Mouse (Mus musculus) hindbrain, embryonic 11.5 days (tissue): ENCODE data around the gene Serpine1. TPM values are rescaled to one million over a fixed set of nuclear protein-coding genes. Genes with fewer than 3 reads are reported as not detected.

Experiments
- polyA plus RNA-seq: library from polyadenylated mRNA; unstranded; fragments of >200 nt; fragmentation: Nextera tagmentation; extraction: Ambion mirVana; gene quantifications from 2 replicates; pipeline ENCODE4 v1.2.1, GENCODE M21; 2014

The Serpine1 gene
- polyA plus RNA-seq, 1 experiment from 2014 or later = 0.37 TPM

Other genes with a start within 250 kb of the Serpine1 start
- 30.9 and 35.9 TPM in 2 replicates for gene Col26a1, start 189.1 kb downstream of the Serpine1 start, polyA plus RNA-seq
- 119 TPM in 2 replicates for gene Ift22, start 164.1 kb downstream of the Serpine1 start, polyA plus RNA-seq
- 340 and 348 TPM in 2 replicates for gene Fis1, start 119.0 kb downstream of the Serpine1 start, polyA plus RNA-seq
- 0.32 TPM in 1 of 2 replicates, not detected in the other for gene Cldn15, start 105.7 kb downstream of the Serpine1 start, polyA plus RNA-seq
- gene Plod3, start 85.2 kb downstream of the Serpine1 start, polyA plus RNA-seq = 26.0 and 32.4 TPM in 2 replicates
- gene Znhit1, start 84.2 kb downstream of the Serpine1 start, polyA plus RNA-seq = 92.8 and 106 TPM in 2 replicates
- gene Vgf, start 45.9 kb downstream of the Serpine1 start, polyA plus RNA-seq = 0.14 and 1.2 TPM in 2 replicates
- gene Ap1s1, start 26.1 kb downstream of the Serpine1 start, polyA plus RNA-seq = 154 and 169 TPM in 2 replicates
- 5.5 and 7.1 TPM in 2 replicates for gene Trim56, start 43.9 kb upstream of the Serpine1 start, polyA plus RNA-seq
- gene Muc3, start 77.1 kb upstream of the Serpine1 start, polyA plus RNA-seq = not detected in 2 replicates
- 0.14 TPM in 1 of 2 replicates, not detected in the other for gene Muc3a, start 140.1 kb upstream of the Serpine1 start, polyA plus RNA-seq
- gene Ache, start 215.3 kb upstream of the Serpine1 start, polyA plus RNA-seq = 6.2 and 8.1 TPM in 2 replicates
- 8.6 and 9.0 TPM in 2 replicates for gene Ufsp1, start 222.4 kb upstream of the Serpine1 start, polyA plus RNA-seq
- 138 and 140 TPM in 2 replicates for gene Srrt, start 235.4 kb upstream of the Serpine1 start, polyA plus RNA-seq
- 27.4 and 28.6 TPM in 2 replicates for gene Trip6, start 242.1 kb upstream of the Serpine1 start, polyA plus RNA-seq